Mouse (Mus musculus): ENCODE measurements around the gene Dzip1l. TPM values are rescaled to one million over a fixed set of nuclear protein-coding genes. Genes with fewer than 3 reads are reported as not detected.

The Dzip1l gene
- polyA plus RNA-seq, 1 experiment from 2014 or later, result 14.5 TPM

GRCm38 (mm10) chr9:99636776-99637175 is 7.5 kb downstream of the Dzip1l start:
- no peak overlapping the region for H3K27ac ChIP-seq (ENCODE audit: low read depth, low read length)
- ATAC-seq (ENCODE audit: low FRiP score), result peak; percentile 43; the same call in 1 of the 2 replicates
- 97% methylated on average over 1 of the region's 1 CpGs for WGBS

GRCm38 (mm10) chr9:99637227-99637626 is 7.9 kb downstream of the Dzip1l start:
- Histone ChIP-seq H3K36me3 (ENCODE audit: control insufficient read depth, insufficient read depth, low read length) (peaks cover 4% of the 10 kb centered on the region; the same call in 1 of the 2 replicates), H3K4me3 (ENCODE audit: low read depth, low read length) (no peak overlapping the region), H3K4me1 (replicated peaks; ENCODE audit: control insufficient read depth, insufficient read depth, low read length) (0 out of 2 replicates have a peak, but pooled peaks cover 1% of the 10 kb centered on the region), H3K4me2 (replicated peaks; ENCODE audit: low read depth, low read length) (no peak overlapping the region), H3K9me3 (ENCODE audit: control insufficient read depth, low read length) (no peaks in the 10 kb centered on the region), H3K9ac (ENCODE audit: low read depth, low read length) (no peak overlapping the region), H3K27ac (ENCODE audit: low read depth, low read length) (no peak overlapping the region), H3K27me3 (ENCODE audit: control insufficient read depth, insufficient read depth, low read length) (no peaks in the 10 kb centered on the region)
- WGBS, result 96% methylated on average over 17 of the region's 17 CpGs
- no peak for ATAC-seq (ENCODE audit: low FRiP score)
- DNase-seq (ENCODE audit: low spot score), result no peak

More at GRCm38 (mm10) chr9:99636776-99637175, 7.5 kb downstream of the Dzip1l start:
- Histone ChIP-seq H3K9me3 (ENCODE audit: control insufficient read depth, low read length) (no peaks in the 10 kb centered on the region), H3K4me1 (replicated peaks; ENCODE audit: control insufficient read depth, insufficient read depth, low read length) (0 out of 2 replicates have a peak, but pooled peaks cover 2% of the 10 kb centered on the region), H3K36me3 (ENCODE audit: control insufficient read depth, insufficient read depth, low read length) (peaks cover 4% of the 10 kb centered on the region; the same call in 1 of the 2 replicates), H3K27me3 (ENCODE audit: control insufficient read depth, insufficient read depth, low read length) (no peaks in the 10 kb centered on the region), H3K4me2 (replicated peaks; ENCODE audit: low read depth, low read length) (no peak overlapping the region), H3K4me3 (ENCODE audit: low read depth, low read length) (no peak overlapping the region), H3K9ac (ENCODE audit: low read depth, low read length) (no peak overlapping the region)
- DNase-seq (ENCODE audit: low spot score), result peak; percentile 12

- H3K27ac ChIP-seq (ENCODE audit: low read depth, low read length), result no peak overlapping the region
- ATAC-seq (ENCODE audit: low FRiP score) (no peak), DNase-seq (ENCODE audit: low spot score) (no peak)
- no peak overlapping the region for H3K9ac ChIP-seq (ENCODE audit: low read depth, low read length)
- peaks cover 4% of the 10 kb centered on the region; the same call in 1 of the 2 replicates for H3K36me3 ChIP-seq (ENCODE audit: control insufficient read depth, insufficient read depth, low read length)
- H3K4me3 ChIP-seq (ENCODE audit: low read depth, low read length), result no peak overlapping the region
- H3K27me3 ChIP-seq (ENCODE audit: control insufficient read depth, insufficient read depth, low read length), result no peaks in the 10 kb centered on the region
- H3K4me2 ChIP-seq (replicated peaks; ENCODE audit: low read depth, low read length), result no peak overlapping the region
- 96% methylated on average over 13 of the region's 13 CpGs for WGBS
- H3K9me3 ChIP-seq (ENCODE audit: control insufficient read depth, low read length), result no peaks in the 10 kb centered on the region
- no peaks in the 10 kb centered on the region for H3K4me1 ChIP-seq (replicated peaks; ENCODE audit: control insufficient read depth, insufficient read depth, low read length)
Observed at GRCm38 (mm10) chr9:99637736-99638135, 8.4 kb downstream of the Dzip1l start.

GRCm38 (mm10) chr9:99639957-99640356 is 10.7 kb downstream of the Dzip1l start:
- Histone ChIP-seq H3K4me3 (ENCODE audit: low read depth, low read length) (no peak overlapping the region), H3K27me3 (ENCODE audit: control insufficient read depth, insufficient read depth, low read length) (no peaks in the 10 kb centered on the region), H3K4me1 (replicated peaks; ENCODE audit: control insufficient read depth, insufficient read depth, low read length) (no peaks in the 10 kb centered on the region), H3K4me2 (replicated peaks; ENCODE audit: low read depth, low read length) (no peak overlapping the region), H3K9ac (ENCODE audit: low read depth, low read length) (no peak overlapping the region), H3K9me3 (ENCODE audit: control insufficient read depth, low read length) (no peaks in the 10 kb centered on the region), H3K36me3 (ENCODE audit: control insufficient read depth, insufficient read depth, low read length) (peaks cover 4% of the 10 kb centered on the region; the same call in 1 of the 2 replicates), H3K27ac (ENCODE audit: low read depth, low read length) (no peak overlapping the region)
- DNase-seq (ENCODE audit: low spot score), result no peak
- 86% methylated on average over 5 of the region's 5 CpGs for WGBS
- ATAC-seq (ENCODE audit: low FRiP score), result no peak

- peaks cover 3% of the 10 kb centered on the region; the same call in 1 of the 2 replicates for H3K36me3 ChIP-seq (ENCODE audit: control insufficient read depth, insufficient read depth, low read length)
- H3K4me1 ChIP-seq (replicated peaks; ENCODE audit: control insufficient read depth, insufficient read depth, low read length), result no peaks in the 10 kb centered on the region
- H3K9me3 ChIP-seq (ENCODE audit: control insufficient read depth, low read length), result no peaks in the 10 kb centered on the region
- H3K27ac ChIP-seq (ENCODE audit: low read depth, low read length), result no peak overlapping the region
- DNase-seq (ENCODE audit: low spot score), result no peak
- H3K27me3 ChIP-seq (ENCODE audit: control insufficient read depth, insufficient read depth, low read length), result no peaks in the 10 kb centered on the region
- H3K4me3 ChIP-seq (ENCODE audit: low read depth, low read length), result no peak overlapping the region
- 85% methylated on average over 6 of the region's 6 CpGs for WGBS
- no peak overlapping the region for H3K9ac ChIP-seq (ENCODE audit: low read depth, low read length)
- no peak overlapping the region for H3K4me2 ChIP-seq (replicated peaks; ENCODE audit: low read depth, low read length)
- ATAC-seq (ENCODE audit: low FRiP score), result no peak
Observed at GRCm38 (mm10) chr9:99645416-99645815, 16.1 kb downstream of the Dzip1l start.

GRCm38 (mm10) chr9:99646102-99646501 is 16.8 kb downstream of the Dzip1l start:
- no peak overlapping the region for H3K4me2 ChIP-seq (replicated peaks; ENCODE audit: low read depth, low read length)
- peaks cover 3% of the 10 kb centered on the region; the same call in 1 of the 2 replicates for H3K36me3 ChIP-seq (ENCODE audit: control insufficient read depth, insufficient read depth, low read length)
- H3K27me3 ChIP-seq (ENCODE audit: control insufficient read depth, insufficient read depth, low read length), result no peaks in the 10 kb centered on the region
- ATAC-seq (ENCODE audit: low FRiP score) (no peak), DNase-seq (ENCODE audit: low spot score) (no peak)
- 95% methylated on average over 6 of the region's 6 CpGs for WGBS
- no peak overlapping the region for H3K4me3 ChIP-seq (ENCODE audit: low read depth, low read length)
- H3K4me1 ChIP-seq (replicated peaks; ENCODE audit: control insufficient read depth, insufficient read depth, low read length), result no peaks in the 10 kb centered on the region
- H3K27ac ChIP-seq (ENCODE audit: low read depth, low read length), result no peak overlapping the region
- no peaks in the 10 kb centered on the region for H3K9me3 ChIP-seq (ENCODE audit: control insufficient read depth, low read length)
- no peak overlapping the region for H3K9ac ChIP-seq (ENCODE audit: low read depth, low read length)

- H3K9me3 ChIP-seq (ENCODE audit: control insufficient read depth, low read length), result no peaks in the 10 kb centered on the region
- no peaks in the 10 kb centered on the region for H3K4me1 ChIP-seq (replicated peaks; ENCODE audit: control insufficient read depth, insufficient read depth, low read length)
- no peak overlapping the region for H3K27ac ChIP-seq (ENCODE audit: low read depth, low read length)
- H3K4me2 ChIP-seq (replicated peaks; ENCODE audit: low read depth, low read length), result no peak overlapping the region
- no peaks in the 10 kb centered on the region for H3K27me3 ChIP-seq (ENCODE audit: control insufficient read depth, insufficient read depth, low read length)
- H3K36me3 ChIP-seq (ENCODE audit: control insufficient read depth, insufficient read depth, low read length), result no peaks in the 10 kb centered on the region
- no peak overlapping the region for H3K9ac ChIP-seq (ENCODE audit: low read depth, low read length)
- WGBS, result 75% methylated on average over 10 of the region's 10 CpGs
- DNase-seq (ENCODE audit: low spot score), result no peak
- ATAC-seq (ENCODE audit: low FRiP score), result no peak
- H3K4me3 ChIP-seq (ENCODE audit: low read depth, low read length), result no peak overlapping the region
Observed at GRCm38 (mm10) chr9:99660756-99661155, 31.5 kb downstream of the Dzip1l start.

- 86% methylated on average over 16 of the region's 16 CpGs for WGBS
- ATAC-seq (ENCODE audit: low FRiP score), result no peak
- DNase-seq (ENCODE audit: low spot score), result no peak
- Histone ChIP-seq H3K9ac (ENCODE audit: low read depth, low read length) (no peak overlapping the region), H3K27me3 (ENCODE audit: control insufficient read depth, insufficient read depth, low read length) (no peaks in the 10 kb centered on the region), H3K9me3 (ENCODE audit: control insufficient read depth, low read length) (no peaks in the 10 kb centered on the region), H3K36me3 (ENCODE audit: control insufficient read depth, insufficient read depth, low read length) (no peaks in the 10 kb centered on the region), H3K4me3 (ENCODE audit: low read depth, low read length) (no peak overlapping the region), H3K4me2 (replicated peaks; ENCODE audit: low read depth, low read length) (no peak overlapping the region), H3K27ac (ENCODE audit: low read depth, low read length) (no peak overlapping the region), H3K4me1 (replicated peaks; ENCODE audit: control insufficient read depth, insufficient read depth, low read length) (no peaks in the 10 kb centered on the region)
Observed at GRCm38 (mm10) chr9:99661606-99662166, 32.4 kb downstream of the Dzip1l start.

GRCm38 (mm10) chr9:99662406-99662805 is 33.1 kb downstream of the Dzip1l start:
- DNase-seq (ENCODE audit: low spot score), result peak; percentile 89
- Histone ChIP-seq H3K4me3 (ENCODE audit: low read depth, low read length) (no peak overlapping the region), H3K4me1 (replicated peaks; ENCODE audit: control insufficient read depth, insufficient read depth, low read length) (no peaks in the 10 kb centered on the region), H3K4me2 (replicated peaks; ENCODE audit: low read depth, low read length) (no peak overlapping the region), H3K9ac (ENCODE audit: low read depth, low read length) (no peak overlapping the region), H3K27me3 (ENCODE audit: control insufficient read depth, insufficient read depth, low read length) (no peaks in the 10 kb centered on the region), H3K9me3 (ENCODE audit: control insufficient read depth, low read length) (no peaks in the 10 kb centered on the region), H3K36me3 (ENCODE audit: control insufficient read depth, insufficient read depth, low read length) (no peaks in the 10 kb centered on the region), H3K27ac (ENCODE audit: low read depth, low read length) (no peak overlapping the region)
- 0 out of 2 replicates have a peak, but pooled peaks have one; percentile 12 for ATAC-seq (ENCODE audit: low FRiP score)
- WGBS, result 28% methylated on average over 7 of the region's 7 CpGs
